Mouse (Mus musculus) forebrain, embryonic 13.5 days (tissue): ENCODE data around the gene Uqcr10. TPM values are rescaled to one million over a fixed set of nuclear protein-coding genes. Genes with fewer than 3 reads are reported as not detected.

Experiments used
- ATAC-seq: fragments of 200-750 bp; cut with Nextera tagmentation; 2 replicates; pipeline ENCODE4 v1.8.0; 2017
- H3K27ac ChIP-seq: fragments of 300-500 bp; sonication (generic); 2 replicates; pipeline ENCODE4 v1.5.1; 2015; ENCODE audit warnings: inconsistent platforms, mild to moderate bottlenecking, moderate library complexity
- H3K27me3 ChIP-seq: fragments of 300-500 bp; sonication (generic); 2 replicates; pipeline ENCODE4 v1.6.1; 2015; ENCODE audit warnings: mild to moderate bottlenecking, inconsistent platforms
- H3K36me3 ChIP-seq: fragments of 300-500 bp; sonication (generic); 2 replicates; pipeline ENCODE4 v1.6.1; 2015; ENCODE audit warnings: mild to moderate bottlenecking, inconsistent platforms; ENCODE audit not compliant: poor library complexity, severe bottlenecking
- H3K4me1 ChIP-seq: fragments of 300-500 bp; sonication (generic); 2 replicates; pipeline ENCODE4 v1.6.1; 2015; ENCODE audit warnings: inconsistent platforms
- H3K4me2 ChIP-seq: fragments of 300-500 bp; sonication (generic); 2 replicates; pipeline ENCODE4 v1.6.1; 2015; ENCODE audit warnings: inconsistent platforms, mild to moderate bottlenecking, moderate library complexity
- H3K4me3 ChIP-seq: fragments of 300-500 bp; sonication (generic); 2 replicates; pipeline ENCODE4 v1.5.1; 2015; ENCODE audit warnings: mild to moderate bottlenecking, inconsistent platforms
- H3K9ac ChIP-seq: fragments of 300-500 bp; sonication (generic); 2 replicates; pipeline ENCODE4 v1.6.1; 2015; ENCODE audit warnings: mild to moderate bottlenecking, inconsistent platforms
- H3K9me3 ChIP-seq: fragments of 300-500 bp; sonication (generic); replicated peaks from 2 replicates; pipeline ENCODE4 v1.6.1; 2016; ENCODE audit warnings: inconsistent platforms
- WGBS: fragments of 180-500 bp; shearing (Covaris S2); methylation state at CpG from one replicate; pipeline ENCODE4 v1.1.7; 2015; 5-methylcytosine and 5-hydroxymethylcytosine counted together
- polyA plus RNA-seq: library from polyadenylated mRNA; unstranded; fragments of >200 nt; fragmentation: Nextera tagmentation; extraction: Ambion mirVana; gene quantifications from 2 replicates; pipeline ENCODE4 v1.2.1, GENCODE M21; 2015

Gene Uqcr10
- polyA plus RNA-seq, 1 experiment from 2014 or later = 621 TPM

GRCm38 (mm10) chr11:4662496-4662878 lies 41.7 kb downstream of the Uqcr10 start:
- 0 out of 2 replicates have a peak overlapping the region, but pooled peaks have one; percentile 10 for H3K9ac ChIP-seq
- H3K4me1 ChIP-seq = no peaks in the 10 kb centered on the region
- H3K4me2 ChIP-seq = no peak overlapping the region
- WGBS = 92% methylated on average over 11 of the region's 11 CpGs
- no peaks in the 10 kb centered on the region for H3K27me3 ChIP-seq
- peaks cover 60% of the 10 kb centered on the region for H3K36me3 ChIP-seq
- no peak for ATAC-seq
- no peaks in the 10 kb centered on the region for H3K9me3 ChIP-seq
- peak overlapping the region; percentile 22; the same call in 1 of the 2 replicates for H3K27ac ChIP-seq
- H3K4me3 ChIP-seq = no peak overlapping the region

- ATAC-seq = no peak
- Histone ChIP-seq H3K27me3 (no peaks in the 10 kb centered on the region), H3K36me3 (peaks cover 60% of the 10 kb centered on the region), H3K4me1 (no peaks in the 10 kb centered on the region), H3K9ac (0 out of 2 replicates have a peak overlapping the region, but pooled peaks have one; percentile 10), H3K4me3 (no peak overlapping the region), H3K27ac (peak overlapping the region; percentile 22; the same call in 1 of the 2 replicates), H3K9me3 (no peaks in the 10 kb centered on the region), H3K4me2 (no peak overlapping the region)
- 78% methylated on average over 10 of the region's 10 CpGs for WGBS
Measured at GRCm38 (mm10) chr11:4661871-4662495, 42.2 kb downstream of the Uqcr10 start.

DNA sequence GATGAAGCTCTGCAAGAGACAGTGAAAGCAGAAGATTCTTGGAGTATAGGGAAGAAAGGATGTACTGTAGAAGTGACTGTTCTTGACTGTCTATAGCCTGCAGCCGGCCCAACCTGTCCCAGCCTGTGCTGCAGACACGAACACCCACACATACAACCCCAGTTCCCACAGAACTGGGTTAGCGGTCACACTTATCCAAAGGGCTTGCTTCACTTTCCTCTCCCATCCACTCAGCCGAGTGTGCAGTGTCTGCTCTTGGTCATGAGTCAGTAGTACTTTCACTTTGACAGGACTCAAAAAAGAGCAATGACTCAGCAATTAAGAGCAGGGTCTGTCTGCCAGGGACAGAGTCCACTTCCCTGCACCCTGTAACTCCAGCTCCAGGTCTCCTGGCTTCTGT lies 42.8 kb downstream of the Uqcr10 start:
- Histone ChIP-seq H3K9ac (no peak overlapping the region), H3K9me3 (no peaks in the 10 kb centered on the region), H3K36me3 (peaks cover 62% of the 10 kb centered on the region), H3K27ac (0 out of 2 replicates have a peak overlapping the region, but pooled peaks have one; percentile 20), H3K4me3 (no peak overlapping the region), H3K27me3 (no peaks in the 10 kb centered on the region), H3K4me1 (no peaks in the 10 kb centered on the region), H3K4me2 (no peak overlapping the region)
- no peak for ATAC-seq
- 89% methylated on average over 4 of the region's 4 CpGs for WGBS

GRCm38 (mm10) chr11:4660309-4661025 lies 43.7 kb downstream of the Uqcr10 start:
- Histone ChIP-seq H3K4me2 (no peak overlapping the region), H3K9me3 (no peaks in the 10 kb centered on the region), H3K4me3 (no peak overlapping the region), H3K36me3 (peaks cover 70% of the 10 kb centered on the region), H3K4me1 (no peaks in the 10 kb centered on the region), H3K27ac (no peak overlapping the region), H3K9ac (no peak overlapping the region), H3K27me3 (no peaks in the 10 kb centered on the region)
- 90% methylated on average over 7 of the region's 7 CpGs for WGBS
- ATAC-seq = no peak

DNA sequence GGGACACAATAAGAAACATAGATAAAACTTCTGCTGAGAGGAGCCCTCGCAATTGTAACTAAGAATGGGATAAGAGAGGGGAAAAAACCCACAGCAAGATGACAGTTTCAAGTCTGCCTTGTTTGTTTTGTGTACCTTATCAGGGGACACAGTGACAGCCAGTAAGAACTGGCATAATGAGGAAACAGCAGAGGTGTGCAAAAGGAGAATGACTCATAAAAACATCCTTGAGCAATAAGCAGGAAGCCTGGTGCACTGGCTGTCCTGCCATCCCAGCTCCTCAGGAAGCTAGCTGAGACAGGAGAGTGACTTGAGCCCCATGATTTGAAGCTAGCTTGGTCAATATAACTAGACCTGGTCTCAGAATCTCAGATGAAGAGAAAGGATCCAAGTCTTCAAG lies 44.3 kb downstream of the Uqcr10 start:
- no peak overlapping the region for H3K27ac ChIP-seq
- no peak for ATAC-seq
- no peaks in the 10 kb centered on the region for H3K27me3 ChIP-seq
- no peaks in the 10 kb centered on the region for H3K9me3 ChIP-seq
- WGBS = 95% methylated on average over 1 of the region's 1 CpGs
- H3K9ac ChIP-seq = no peak overlapping the region
- no peak overlapping the region for H3K4me3 ChIP-seq
- no peaks in the 10 kb centered on the region for H3K4me1 ChIP-seq
- no peak overlapping the region for H3K4me2 ChIP-seq
- peaks cover 75% of the 10 kb centered on the region for H3K36me3 ChIP-seq

Other genes with a start within 250 kb of the Uqcr10 start
- gene Mtmr3, start 109.5 kb downstream of the Uqcr10 start, polyA plus RNA-seq = 32.2 and 36.0 TPM in 2 replicates
- not detected in 2 replicates for gene Gm11032, start 84.3 kb downstream of the Uqcr10 start, polyA plus RNA-seq
- gene Ascc2, start 66.6 kb downstream of the Uqcr10 start, polyA plus RNA-seq = 25.2 and 27.3 TPM in 2 replicates
- gene Zmat5, start 336 bp upstream of the Uqcr10 start, polyA plus RNA-seq = 83.1 and 84.4 TPM in 2 replicates
- gene Cabp7, start 42.4 kb upstream of the Uqcr10 start, polyA plus RNA-seq = 0.59 and 0.87 TPM in 2 replicates
- 56.8 and 58.2 TPM in 2 replicates for gene Nf2, start 145.2 kb upstream of the Uqcr10 start, polyA plus RNA-seq
- gene Nipsnap1, start 169.6 kb upstream of the Uqcr10 start, polyA plus RNA-seq = 118 and 120 TPM in 2 replicates
- gene Thoc5, start 191.0 kb upstream of the Uqcr10 start, polyA plus RNA-seq = 59.1 and 60.6 TPM in 2 replicates
- 0.37 and 0.50 TPM in 2 replicates for gene Nefh, start 243.7 kb upstream of the Uqcr10 start, polyA plus RNA-seq